Mouse (Mus musculus) hindbrain, embryonic 11.5 days (tissue): ENCODE results near the gene Pif1. TPM values are rescaled to one million over a fixed set of nuclear protein-coding genes. Genes with fewer than 3 reads are reported as not detected.
A peak's percentile ranks its signal among the peaks of the same experiment; 100 is the strongest.

Source experiments
- ATAC-seq: fragments of 200-750 bp; cut with Nextera tagmentation; 2 replicates; pipeline ENCODE4 v1.8.0; 2017; ENCODE audit warnings: mild to moderate bottlenecking, moderate TSS enrichment, moderate library complexity; ENCODE audit not compliant: low FRiP score
- DNase-seq: peaks from one replicate; pipeline ENCODE4 v3.0.0-alpha.2; 2015; ENCODE audit warnings: low spot score
- H3K27ac ChIP-seq: fragments of 300-500 bp; sonication (generic); 2 replicates; pipeline ENCODE4 v1.5.1; 2014; ENCODE audit warnings: mild to moderate bottlenecking, low read depth, low read length
- H3K27me3 ChIP-seq: fragments of 300-500 bp; sonication (generic); 2 replicates; pipeline ENCODE4 v1.6.1; 2014; ENCODE audit warnings: mild to moderate bottlenecking, low read length, moderate library complexity, mixed read lengths; ENCODE audit not compliant: control insufficient read depth, insufficient read depth
- H3K36me3 ChIP-seq: fragments of 300-500 bp; sonication (generic); 2 replicates; pipeline ENCODE4 v1.6.1; 2014; ENCODE audit warnings: mild to moderate bottlenecking, low read length, moderate library complexity, mixed read lengths; ENCODE audit not compliant: control insufficient read depth, insufficient read depth
- H3K4me1 ChIP-seq: fragments of 300-500 bp; sonication (generic); replicated peaks from 2 replicates; pipeline ENCODE4 v1.6.1; 2014; ENCODE audit warnings: low read length, mixed read lengths; ENCODE audit not compliant: control insufficient read depth, insufficient read depth
- H3K4me2 ChIP-seq: fragments of 300-500 bp; sonication (generic); replicated peaks from 2 replicates; pipeline ENCODE4 v1.6.1; 2014; ENCODE audit warnings: mild to moderate bottlenecking, low read depth, low read length
- H3K4me3 ChIP-seq: fragments of 300-500 bp; sonication (generic); 2 replicates; pipeline ENCODE4 v1.5.1; 2014; ENCODE audit warnings: low read depth, low read length
- H3K9ac ChIP-seq: fragments of 300-500 bp; sonication (generic); 2 replicates; pipeline ENCODE4 v1.6.1; 2014; ENCODE audit warnings: low read depth, low read length
- H3K9me3 ChIP-seq: fragments of 300-500 bp; sonication (generic); 2 replicates; pipeline ENCODE4 v1.6.1; 2016; ENCODE audit warnings: low read length; ENCODE audit not compliant: control insufficient read depth
- WGBS: fragments of 180-500 bp; shearing (Covaris S2); extraction: QIAGEN DNeasy Blood & Tissue Kit; methylation state at CpG from one replicate; pipeline ENCODE4 v1.1.7; 2014; 5-methylcytosine and 5-hydroxymethylcytosine counted together
- polyA plus RNA-seq: library from polyadenylated mRNA; unstranded; fragments of >200 nt; fragmentation: Nextera tagmentation; extraction: Ambion mirVana; gene quantifications from 2 replicates; pipeline ENCODE4 v1.2.1, GENCODE M21; 2014

Pif1 gene
- polyA plus RNA-seq, 1 experiment from 2014 or later: 12.5 TPM

GRCm38 (mm10) chr9:65555621-65556020 is 31.3 kb upstream of the Pif1 start:
- Histone ChIP-seq H3K4me1 (peaks cover 14% of the 10 kb centered on the region), H3K27me3 (no peaks in the 10 kb centered on the region), H3K36me3 (peaks cover 6% of the 10 kb centered on the region; the same call in 1 of the 2 replicates), H3K9ac (no peak overlapping the region), H3K4me3 (no peak overlapping the region), H3K4me2 (no peak overlapping the region), H3K27ac (peak overlapping the region; percentile 2; the same call in 1 of the 2 replicates), H3K9me3 (no peaks in the 10 kb centered on the region)
- no peak for DNase-seq
- no peak for ATAC-seq
- WGBS: 92% methylated on average over 4 of the region's 4 CpGs

GRCm38 (mm10) chr9:65556349-65556748 is 30.6 kb upstream of the Pif1 start:
- H3K9ac ChIP-seq: no peak overlapping the region
- H3K36me3 ChIP-seq: peaks cover 6% of the 10 kb centered on the region; the same call in 1 of the 2 replicates
- no peaks in the 10 kb centered on the region for H3K9me3 ChIP-seq
- ATAC-seq (no peak), DNase-seq (no peak)
- no peaks in the 10 kb centered on the region for H3K27me3 ChIP-seq
- no peak overlapping the region for H3K4me2 ChIP-seq
- peaks cover 7% of the 10 kb centered on the region for H3K4me1 ChIP-seq
- H3K4me3 ChIP-seq: no peak overlapping the region
- WGBS: 98% methylated on average over 8 of the region's 8 CpGs
- no peak overlapping the region for H3K27ac ChIP-seq

DNA sequence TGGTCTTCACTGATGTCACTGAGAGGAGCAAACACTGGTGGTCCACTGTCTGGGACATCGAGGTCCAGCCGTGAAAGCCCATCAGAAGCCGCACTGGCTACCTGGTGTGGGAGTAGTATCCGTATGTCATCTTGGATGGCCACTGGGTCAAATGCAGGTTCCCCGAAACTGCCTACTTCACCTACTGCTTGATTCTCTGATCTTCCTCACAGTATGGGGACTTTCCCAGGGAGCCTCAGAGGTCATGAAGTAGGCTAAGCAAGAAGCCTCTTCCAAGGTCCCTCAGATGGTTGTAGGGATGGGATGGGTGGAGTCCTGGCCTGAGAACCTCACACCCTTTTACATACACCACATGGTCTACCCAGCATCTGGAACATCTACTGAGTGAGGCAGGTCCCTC is 30.0 kb upstream of the Pif1 start:
- 96% methylated on average over 5 of the region's 5 CpGs for WGBS
- Histone ChIP-seq H3K4me3 (no peak overlapping the region), H3K4me2 (no peak overlapping the region), H3K4me1 (peaks cover 6% of the 10 kb centered on the region), H3K9ac (no peak overlapping the region), H3K9me3 (no peaks in the 10 kb centered on the region), H3K27me3 (no peaks in the 10 kb centered on the region), H3K27ac (no peak overlapping the region), H3K36me3 (peaks cover 6% of the 10 kb centered on the region; the same call in 1 of the 2 replicates)
- no peak for ATAC-seq
- DNase-seq: no peak

- H3K36me3 ChIP-seq: peaks cover 6% of the 10 kb centered on the region; the same call in 1 of the 2 replicates
- H3K9ac ChIP-seq: no peak overlapping the region
- ATAC-seq: no peak
These were observed 28.2 kb upstream of the Pif1 start for GRCm38 (mm10) chr9:65558806-65559205.

DNA sequence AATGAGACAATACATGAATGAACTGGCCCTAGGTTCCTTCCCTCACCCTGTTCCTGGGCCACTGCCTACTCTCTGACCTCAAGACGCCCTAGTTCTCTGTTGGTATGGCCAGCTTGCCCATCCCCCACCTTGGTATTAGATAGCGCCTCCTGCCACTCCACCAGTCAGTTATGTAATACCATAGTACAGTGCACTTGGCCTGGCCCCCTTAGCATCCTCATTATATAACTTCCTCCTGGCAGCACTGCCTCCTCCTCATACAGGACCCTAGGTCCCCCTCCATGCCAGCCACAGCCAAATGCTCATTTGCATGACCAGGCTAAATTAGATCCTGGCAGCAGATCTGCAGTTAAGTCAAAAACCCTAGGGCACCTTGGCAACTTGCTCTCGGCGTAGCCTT is 25.9 kb upstream of the Pif1 start:
- ATAC-seq: no peak
- Histone ChIP-seq H3K9ac (no peak overlapping the region), H3K4me2 (no peak overlapping the region), H3K4me3 (no peak overlapping the region), H3K4me1 (peaks cover 4% of the 10 kb centered on the region), H3K9me3 (no peaks in the 10 kb centered on the region), H3K36me3 (peaks cover 6% of the 10 kb centered on the region; the same call in 1 of the 2 replicates), H3K27ac (no peak overlapping the region), H3K27me3 (no peaks in the 10 kb centered on the region)
- DNase-seq: no peak
- WGBS: 89% methylated on average over 4 of the region's 4 CpGs

More at GRCm38 (mm10) chr9:65558806-65559205, 28.2 kb upstream of the Pif1 start:
- 87% methylated on average over 6 of the region's 6 CpGs for WGBS
- Histone ChIP-seq H3K9me3 (no peaks in the 10 kb centered on the region), H3K4me2 (no peak overlapping the region), H3K27ac (no peak overlapping the region), H3K4me3 (no peak overlapping the region), H3K27me3 (no peaks in the 10 kb centered on the region), H3K4me1 (peaks cover 9% of the 10 kb centered on the region)
- DNase-seq: no peak

- H3K27me3 ChIP-seq: no peaks in the 10 kb centered on the region
- no peak for DNase-seq
- no peaks in the 10 kb centered on the region; the same call in 1 of the 2 replicates for H3K36me3 ChIP-seq
- no peak for ATAC-seq
- no peak overlapping the region for H3K4me2 ChIP-seq
- H3K4me1 ChIP-seq: peaks cover 4% of the 10 kb centered on the region
- WGBS: 30% methylated on average over 4 of the region's 4 CpGs
- no peak overlapping the region for H3K9ac ChIP-seq
- no peak overlapping the region for H3K4me3 ChIP-seq
- no peaks in the 10 kb centered on the region for H3K9me3 ChIP-seq
- peak overlapping the region; percentile 7; the same call in 1 of the 2 replicates for H3K27ac ChIP-seq
These were observed 24.9 kb upstream of the Pif1 start for GRCm38 (mm10) chr9:65562081-65562506.

- Histone ChIP-seq H3K27ac (no peak overlapping the region), H3K4me1 (peaks cover 4% of the 10 kb centered on the region), H3K4me3 (no peak overlapping the region), H3K9me3 (no peaks in the 10 kb centered on the region), H3K36me3 (no peaks in the 10 kb centered on the region; the same call in 1 of the 2 replicates), H3K4me2 (no peak overlapping the region), H3K9ac (no peak overlapping the region), H3K27me3 (no peaks in the 10 kb centered on the region)
- DNase-seq: no peak
- 87% methylated on average over 5 of the region's 5 CpGs for WGBS
- ATAC-seq: no peak
These were observed 23.9 kb upstream of the Pif1 start for GRCm38 (mm10) chr9:65563073-65563472.

DNA sequence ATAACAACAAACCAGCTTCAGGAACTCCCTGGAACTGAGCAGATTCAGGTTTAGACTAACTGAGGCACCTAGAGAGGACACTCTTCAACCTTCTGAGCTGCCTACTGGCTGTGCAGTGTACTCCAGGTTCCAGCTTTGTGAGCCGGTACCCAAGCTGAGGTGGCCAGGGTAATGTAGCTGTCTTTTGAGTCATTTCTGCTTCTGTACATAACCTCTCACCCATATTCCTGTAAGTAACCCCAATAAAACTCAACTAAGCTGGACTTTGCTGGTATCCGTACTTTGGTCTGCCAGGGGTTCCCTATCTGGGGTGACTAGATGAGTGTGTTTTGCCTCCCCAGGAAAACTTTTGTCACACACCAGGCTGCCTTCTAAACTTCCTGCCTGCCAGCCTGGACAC is 22.3 kb upstream of the Pif1 start:
- Histone ChIP-seq H3K4me1 (peaks cover 4% of the 10 kb centered on the region), H3K9me3 (no peaks in the 10 kb centered on the region), H3K4me2 (no peak overlapping the region), H3K4me3 (no peak overlapping the region), H3K27me3 (no peaks in the 10 kb centered on the region), H3K9ac (no peak overlapping the region), H3K36me3 (no peaks in the 10 kb centered on the region), H3K27ac (no peak overlapping the region)
- ATAC-seq (no peak), DNase-seq (no peak)
- 99% methylated on average over 2 of the region's 2 CpGs for WGBS

- Histone ChIP-seq H3K9ac (no peak overlapping the region), H3K27me3 (no peaks in the 10 kb centered on the region), H3K4me1 (no peaks in the 10 kb centered on the region), H3K4me3 (no peak overlapping the region), H3K27ac (no peak overlapping the region), H3K36me3 (0 out of 2 replicates have a peak, but pooled peaks cover 2% of the 10 kb centered on the region), H3K9me3 (no peaks in the 10 kb centered on the region), H3K4me2 (no peak overlapping the region)
- no peak for ATAC-seq
- 91% methylated on average over 6 of the region's 6 CpGs for WGBS
- no peak for DNase-seq
These were observed 18.2 kb upstream of the Pif1 start for GRCm38 (mm10) chr9:65568787-65569186.
